Mouse (Mus musculus) layer of hippocampus, postnatal 25 days (tissue): ENCODE measurements around the gene Adk. TPM values are rescaled to one million over a fixed set of nuclear protein-coding genes. Genes with fewer than 3 reads are reported as not detected.

Experiments
- DNase-seq, 2 experiments: peaks; one replicate each; pipeline ENCODE4 v3.0.0; 2022; ENCODE audit warnings: mixed read lengths in 2 of 2, low spot score in 1 of 2; ENCODE audit errors: extremely low spot score in 1 of 2
- total RNA-seq, 2 experiments: library from RNA; stranded (reverse); gene quantifications; 2 replicates each; pipeline ENCODE4 v1.2.3; 2021

Adk gene
- total RNA-seq, 2 experiments from 2014 or later = 77.1 to 86.5 TPM

GRCm38 (mm10) chr14:21314466-21314865 is 262.1 kb downstream of the Adk start:
- DNase-seq = no peak

GRCm38 (mm10) chr14:21334826-21335225 is 282.5 kb downstream of the Adk start:
- DNase-seq = no peak

- DNase-seq = no peak
These were observed 283.4 kb downstream of the Adk start for GRCm38 (mm10) chr14:21335691-21336314.

- DNase-seq = no peak
These were observed 285.6 kb downstream of the Adk start for GRCm38 (mm10) chr14:21337948-21338347.

- no peak for DNase-seq
These were observed 288.8 kb downstream of the Adk start for GRCm38 (mm10) chr14:21341195-21341594.

GRCm38 (mm10) chr14:21342984-21343383 is 290.6 kb downstream of the Adk start:
- DNase-seq = no peak

GRCm38 (mm10) chr14:21344896-21345295 is 292.5 kb downstream of the Adk start:
- no peak for DNase-seq

GRCm38 (mm10) chr14:21348611-21349260 is 296.4 kb downstream of the Adk start:
- DNase-seq = no peak

GRCm38 (mm10) chr14:21351646-21352045 is 299.3 kb downstream of the Adk start:
- no peak for DNase-seq

- DNase-seq = no peak
These were observed 303.9 kb downstream of the Adk start for GRCm38 (mm10) chr14:21356286-21356685.

GRCm38 (mm10) chr14:21359207-21359895 is 307.0 kb downstream of the Adk start:
- no peak for DNase-seq

- DNase-seq = no peak
These were observed 307.6 kb downstream of the Adk start for GRCm38 (mm10) chr14:21359896-21360525.

- DNase-seq = no peak
These were observed 314.7 kb downstream of the Adk start for GRCm38 (mm10) chr14:21367095-21367494.

- DNase-seq = no peak
These were observed 316.2 kb downstream of the Adk start for GRCm38 (mm10) chr14:21368622-21369021.

GRCm38 (mm10) chr14:21369127-21369526 is 316.8 kb downstream of the Adk start:
- peak; percentile 56 to 67 for DNase-seq

- no peak for DNase-seq
These were observed 319.6 kb downstream of the Adk start for GRCm38 (mm10) chr14:21371946-21372345.

GRCm38 (mm10) chr14:21372689-21373088 is 320.3 kb downstream of the Adk start:
- DNase-seq = no peak

GRCm38 (mm10) chr14:21383701-21384428 is 331.5 kb downstream of the Adk start:
- DNase-seq = no peak

GRCm38 (mm10) chr14:21399506-21399905 is 347.1 kb downstream of the Adk start:
- no peak for DNase-seq

GRCm38 (mm10) chr14:21402157-21402601 is 349.8 kb downstream of the Adk start:
- DNase-seq = peak in 1 of 2 experiments; percentile 8
